Mouse (Mus musculus) kidney, embryonic 16.5 days (tissue): ENCODE measurements around the gene Bcl2l12. TPM values are rescaled to one million over a fixed set of nuclear protein-coding genes. Genes with fewer than 3 reads are reported as not detected.

ENCODE experiments used
- ATAC-seq: fragments of 200-750 bp; cut with Nextera tagmentation; 2 replicates; pipeline ENCODE4 v1.8.0; 2017; ENCODE audit warnings: moderate TSS enrichment; ENCODE audit not compliant: low FRiP score, low TSS enrichment
- H3K27ac ChIP-seq: fragments of 300-500 bp; sonication (generic); 2 replicates; pipeline ENCODE4 v1.5.1; 2014; ENCODE audit warnings: low read length
- H3K27me3 ChIP-seq: fragments of 300-500 bp; sonication (generic); 2 replicates; pipeline ENCODE4 v1.6.1; 2014; ENCODE audit warnings: low read length, control low read depth, mixed read lengths; ENCODE audit not compliant: insufficient read depth
- H3K36me3 ChIP-seq: fragments of 300-500 bp; sonication (generic); 2 replicates; pipeline ENCODE4 v1.6.1; 2014; ENCODE audit warnings: low read length, control low read depth, mixed read lengths; ENCODE audit not compliant: insufficient read depth
- H3K4me1 ChIP-seq: fragments of 300-500 bp; sonication (generic); 2 replicates; pipeline ENCODE4 v1.6.1; 2014; ENCODE audit warnings: low read length, control low read depth, mixed read lengths; ENCODE audit not compliant: insufficient read depth
- H3K4me2 ChIP-seq: fragments of 300-500 bp; sonication (generic); replicated peaks from 2 replicates; pipeline ENCODE4 v1.6.1; 2014; ENCODE audit warnings: low read depth, low read length
- H3K4me3 ChIP-seq: fragments of 300-500 bp; sonication (generic); 2 replicates; pipeline ENCODE4 v1.5.1; 2014; ENCODE audit warnings: mild to moderate bottlenecking, low read length
- H3K9ac ChIP-seq: fragments of 300-500 bp; sonication (generic); replicated peaks from 2 replicates; pipeline ENCODE4 v1.6.1; 2014; ENCODE audit warnings: low read length
- H3K9me3 ChIP-seq: fragments of 300-500 bp; sonication (generic); 2 replicates; pipeline ENCODE4 v1.6.1; 2016; ENCODE audit warnings: low read length, control low read depth
- WGBS: fragments of 180-500 bp; shearing (Covaris S2); extraction: QIAGEN DNeasy Blood & Tissue Kit; methylation state at CpG from one replicate; pipeline ENCODE4 v1.1.7; 2014; 5-methylcytosine and 5-hydroxymethylcytosine counted together
- microRNA-seq: library from miRNA; unstranded; fragments of <30 nt; microRNA quantifications from one replicate; pipeline ENCODE4, GENCODE M21; 2016
- polyA plus RNA-seq: library from polyadenylated mRNA; unstranded; fragments of >200 nt; fragmentation: Nextera tagmentation; extraction: Ambion mirVana; gene quantifications from 2 replicates; pipeline ENCODE4 v1.2.1, GENCODE M21; 2015

Gene Bcl2l12
- polyA plus RNA-seq, 1 experiment from 2014 or later, result 56.1 TPM

DNA sequence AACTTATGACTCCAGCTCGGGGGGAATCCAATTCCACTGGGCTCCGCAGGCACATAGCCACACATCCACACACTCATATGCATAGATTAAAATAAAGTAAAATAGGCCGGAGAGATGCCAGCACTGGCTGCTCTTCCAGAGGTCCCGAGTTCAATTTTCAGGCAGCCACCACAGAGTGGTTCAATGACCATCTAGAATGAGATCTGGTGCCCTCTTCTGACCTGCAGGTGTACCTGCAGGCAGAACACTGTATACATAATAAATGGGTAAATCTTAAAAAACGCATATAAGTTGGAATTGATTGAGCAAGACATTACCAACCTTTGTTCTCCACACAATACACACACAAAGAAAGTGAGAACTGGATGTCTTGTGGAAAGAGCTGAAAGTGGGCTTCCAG, 42.9 kb downstream of the Bcl2l12 start:
- Histone ChIP-seq H3K9me3 (no peaks in the 10 kb centered on the region), H3K4me3 (no peak overlapping the region), H3K36me3 (no peaks in the 10 kb centered on the region), H3K27ac (no peak overlapping the region), H3K4me2 (no peak overlapping the region), H3K4me1 (peaks cover 21% of the 10 kb centered on the region), H3K9ac (no peak overlapping the region), H3K27me3 (peaks cover 11% of the 10 kb centered on the region)
- no peak for ATAC-seq
- 49% methylated on average over 5 of the region's 5 CpGs for WGBS

DNA sequence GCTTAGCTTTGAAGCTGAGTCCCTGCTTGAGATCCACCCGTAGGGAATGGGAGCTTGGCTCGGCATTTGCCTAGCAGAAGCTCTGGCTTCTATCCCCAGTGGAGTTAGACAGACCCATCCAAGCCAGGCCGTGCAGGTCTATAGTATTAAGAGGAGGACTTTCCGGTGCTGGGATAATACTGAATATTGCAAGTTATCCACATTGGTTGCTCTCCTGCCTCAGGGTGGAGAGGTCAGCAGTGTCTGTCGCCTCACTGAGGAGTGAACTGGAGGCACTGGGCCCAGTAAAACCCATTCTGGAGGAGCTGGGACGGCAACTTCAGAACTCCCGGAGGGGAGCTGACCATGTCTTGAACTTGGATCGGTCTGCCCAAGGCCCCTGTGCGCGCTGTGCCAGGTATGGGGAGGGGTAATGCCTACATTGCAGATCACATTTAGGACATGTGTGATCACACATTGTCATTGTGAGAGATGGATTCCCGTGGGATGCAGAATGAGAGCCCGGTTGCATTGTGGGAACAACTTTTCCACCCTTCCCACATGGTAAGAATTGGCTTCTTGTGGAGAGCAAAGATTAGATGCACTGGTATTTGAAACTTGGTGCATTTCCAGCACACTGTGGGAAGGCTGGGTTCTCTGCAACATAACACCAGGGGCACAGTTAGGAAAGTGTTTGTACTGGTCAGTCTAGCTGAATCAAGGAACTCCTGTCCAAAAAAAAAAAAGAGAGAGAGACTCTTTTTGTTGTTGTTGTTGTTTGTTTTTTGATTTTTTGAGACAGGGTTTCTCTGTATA, 44.2 kb downstream of the Bcl2l12 start:
- Histone ChIP-seq H3K4me1 (peaks cover 21% of the 10 kb centered on the region), H3K27me3 (peaks cover 23% of the 10 kb centered on the region), H3K4me2 (no peak overlapping the region), H3K9me3 (no peaks in the 10 kb centered on the region), H3K36me3 (no peaks in the 10 kb centered on the region), H3K9ac (no peak overlapping the region), H3K27ac (no peak overlapping the region), H3K4me3 (no peak overlapping the region)
- ATAC-seq, result no peak
- WGBS, result 79% methylated on average over 12 of the region's 12 CpGs

DNA sequence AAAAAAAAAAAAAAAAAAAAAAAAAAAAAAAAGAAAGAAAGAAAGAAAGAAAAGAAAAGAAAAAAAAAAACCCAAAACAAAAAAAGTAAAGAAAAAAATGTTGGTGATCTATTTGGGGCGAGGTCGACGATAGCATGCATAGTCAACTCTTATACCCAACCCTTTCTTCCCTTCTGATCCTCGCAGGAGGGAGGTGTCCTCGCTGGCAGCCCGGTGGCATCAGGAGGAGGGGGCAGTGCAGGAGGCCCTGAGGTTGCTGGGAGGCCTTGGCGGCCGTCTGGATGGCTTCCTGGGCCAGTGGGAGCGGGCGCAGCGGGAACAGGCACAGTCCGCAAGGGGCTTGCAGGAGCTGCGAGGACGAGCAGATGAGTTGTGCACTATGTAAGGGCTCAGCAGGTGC, 45.0 kb downstream of the Bcl2l12 start:
- H3K9ac ChIP-seq, result no peak overlapping the region
- ATAC-seq, result no peak
- WGBS, result 62% methylated on average over 13 of the region's 14 CpGs
- no peak overlapping the region for H3K4me2 ChIP-seq
- H3K4me3 ChIP-seq, result no peak overlapping the region
- peaks cover 21% of the 10 kb centered on the region for H3K4me1 ChIP-seq
- no peaks in the 10 kb centered on the region for H3K9me3 ChIP-seq
- H3K36me3 ChIP-seq, result no peaks in the 10 kb centered on the region
- no peak overlapping the region for H3K27ac ChIP-seq
- peaks cover 25% of the 10 kb centered on the region for H3K27me3 ChIP-seq

DNA sequence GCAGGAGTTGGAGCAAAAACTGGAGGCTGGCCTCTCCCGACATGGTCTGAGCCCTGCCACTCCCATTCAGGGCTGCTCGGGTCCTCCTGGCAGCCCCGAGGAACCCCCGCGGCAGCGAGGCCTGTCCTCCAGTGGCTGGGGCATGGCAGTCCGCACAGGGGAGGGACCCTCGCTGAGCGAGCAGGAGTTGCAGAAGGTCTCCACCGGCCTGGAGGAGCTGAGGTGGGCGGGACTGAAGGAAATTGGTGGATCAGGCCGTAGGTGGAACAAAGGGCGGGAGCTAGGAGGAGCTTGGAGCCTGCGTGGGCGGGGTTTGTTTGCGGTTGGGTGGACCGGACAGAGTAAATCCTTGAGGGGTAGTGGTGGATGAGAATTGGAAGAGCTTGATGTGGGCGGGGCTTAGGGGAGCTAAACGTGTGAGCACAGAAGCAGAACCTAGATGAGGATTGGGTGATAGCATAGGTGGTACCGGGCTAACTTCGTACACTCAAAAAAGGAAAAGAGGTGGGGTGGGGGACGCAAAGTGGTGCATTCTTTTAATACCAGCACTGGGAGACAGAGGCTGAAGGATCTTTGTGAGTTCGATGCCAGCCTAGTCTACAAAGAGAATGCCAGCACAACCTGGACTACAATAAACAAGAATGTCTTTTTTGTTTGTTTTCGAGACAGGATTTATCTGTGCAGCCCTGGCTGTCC, 45.8 kb downstream of the Bcl2l12 start:
- Histone ChIP-seq H3K36me3 (no peaks in the 10 kb centered on the region), H3K27ac (peak overlapping the region; percentile 84), H3K9ac (peak overlapping the region; percentile 75), H3K9me3 (no peaks in the 10 kb centered on the region), H3K4me2 (peak overlapping the region; percentile 95), H3K4me1 (peaks cover 21% of the 10 kb centered on the region), H3K27me3 (peaks cover 27% of the 10 kb centered on the region), H3K4me3 (peak overlapping the region; percentile 65)
- ATAC-seq, result peak; percentile 93
- WGBS, result 7% methylated on average over 24 of the region's 24 CpGs

- H3K4me2 ChIP-seq, result peak overlapping the region; percentile 95
- H3K9me3 ChIP-seq, result no peaks in the 10 kb centered on the region
- H3K4me3 ChIP-seq, result peak overlapping the region; percentile 65
- ATAC-seq, result peak; percentile 91
- WGBS, result under 1% methylated on average over 10 of the region's 10 CpGs
- H3K9ac ChIP-seq, result peak overlapping the region; percentile 75
- peak overlapping the region; percentile 84 for H3K27ac ChIP-seq
- no peaks in the 10 kb centered on the region for H3K36me3 ChIP-seq
- peaks cover 29% of the 10 kb centered on the region for H3K27me3 ChIP-seq
- peaks cover 14% of the 10 kb centered on the region for H3K4me1 ChIP-seq
These were observed 46.6 kb downstream of the Bcl2l12 start for GRCm38 (mm10) chr7:44951960-44952359.

GRCm38 (mm10) chr7:44949922-44950321, 48.6 kb downstream of the Bcl2l12 start:
- no peak for ATAC-seq
- WGBS, result 69% methylated on average over 6 of the region's 6 CpGs
- no peaks in the 10 kb centered on the region for H3K36me3 ChIP-seq
- H3K27me3 ChIP-seq, result peaks cover 29% of the 10 kb centered on the region
- peaks cover 13% of the 10 kb centered on the region for H3K4me1 ChIP-seq
- no peak overlapping the region for H3K4me3 ChIP-seq
- H3K9me3 ChIP-seq, result no peaks in the 10 kb centered on the region
- no peak overlapping the region for H3K4me2 ChIP-seq
- H3K27ac ChIP-seq, result no peak overlapping the region
- H3K9ac ChIP-seq, result no peak overlapping the region

DNA sequence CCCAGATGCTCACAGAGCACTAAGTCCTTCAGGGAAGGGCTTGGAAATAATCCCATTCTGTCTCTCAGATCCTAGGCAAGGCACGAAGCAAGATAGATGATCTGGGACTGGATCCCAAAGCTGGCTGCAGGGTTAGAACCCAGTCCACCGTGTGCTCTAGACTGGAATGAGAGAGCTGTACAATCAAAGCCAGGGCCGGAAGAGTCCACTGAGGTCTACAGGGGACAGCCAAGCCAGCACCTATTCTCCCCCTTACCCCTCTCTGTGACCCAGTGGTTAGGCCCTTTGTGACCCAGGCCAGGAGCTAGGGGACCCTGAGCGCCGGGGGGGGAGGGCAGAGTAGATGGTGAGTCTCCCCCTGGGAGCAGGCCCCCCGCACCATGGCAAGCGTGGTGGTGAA, 55.6 kb downstream of the Bcl2l12 start, which contains the start of gene Tsks:
Tsks (plus strand) TSS at position 301 of the 400 bp plus-strand sequence.
- no peak for ATAC-seq
- Histone ChIP-seq H3K9ac (no peak within 1 kb of the TSS), H3K4me2 (no peak within 1 kb of the TSS), H3K27me3 (0 out of 2 replicates have a peak, but pooled peaks cover 2% of the 10 kb centered on the region), H3K4me1 (no peaks in the 10 kb centered on the region), H3K36me3 (no peaks in the 10 kb centered on the region), H3K4me3 (no peak within 1 kb of the TSS), H3K9me3 (no peaks in the 10 kb centered on the region), H3K27ac (no peak within 1 kb of the TSS)
- WGBS, result 69% methylated on average over 7 of the region's 7 CpGs

Small RNA genes lying within 50 kb of the gene (microRNA-seq; reads per million reads assigned to microRNA genes)
- gene Mir7054, result not detected

Other genes with a start within 250 kb of the Bcl2l12 start
- gene Zfp473, start 247.7 kb downstream of the Bcl2l12 start, polyA plus RNA-seq, result 2.1 and 2.6 TPM in 2 replicates
- 99.9 and 105 TPM in 2 replicates for gene Nup62, start 182.6 kb downstream of the Bcl2l12 start, polyA plus RNA-seq
- 1.1 and 1.5 TPM in 2 replicates for gene Il4i1, start 182.3 kb downstream of the Bcl2l12 start, polyA plus RNA-seq
- 3.5 and 4.3 TPM in 2 replicates for gene Atf5, start 182.1 kb downstream of the Bcl2l12 start, polyA plus RNA-seq
- gene Akt1s1, start 149.7 kb downstream of the Bcl2l12 start, polyA plus RNA-seq, result 117 and 126 TPM in 2 replicates
- 93.9 and 94.9 TPM in 2 replicates for gene Tbc1d17, start 149.6 kb downstream of the Bcl2l12 start, polyA plus RNA-seq
- 38.7 and 40.4 TPM in 2 replicates for gene Pnkp, start 141.6 kb downstream of the Bcl2l12 start, polyA plus RNA-seq
- 371 and 404 TPM in 2 replicates for gene Ptov1, start 128.9 kb downstream of the Bcl2l12 start, polyA plus RNA-seq
- gene Med25, start 106.0 kb downstream of the Bcl2l12 start, polyA plus RNA-seq, result 136 and 149 TPM in 2 replicates
- gene Fuz, start 102.6 kb downstream of the Bcl2l12 start, polyA plus RNA-seq, result 27.7 and 28.4 TPM in 2 replicates
- 72.9 and 75.3 TPM in 2 replicates for gene Ap2a1, start 69.2 kb downstream of the Bcl2l12 start, polyA plus RNA-seq
- 0.10 and 0.24 TPM in 2 replicates for gene Tsks, start 55.5 kb downstream of the Bcl2l12 start, polyA plus RNA-seq
- 22.4 and 23.8 TPM in 2 replicates for gene Cpt1c, start 23.9 kb downstream of the Bcl2l12 start, polyA plus RNA-seq
- 681 and 701 TPM in 2 replicates for gene Prmt1, start 12.1 kb downstream of the Bcl2l12 start, polyA plus RNA-seq
- 109 TPM in 2 replicates for gene Irf3, start 1.1 kb downstream of the Bcl2l12 start, polyA plus RNA-seq
- gene Scaf1, start 17.7 kb upstream of the Bcl2l12 start, polyA plus RNA-seq, result 30.6 and 36.4 TPM in 2 replicates
- gene Rras, start 19.2 kb upstream of the Bcl2l12 start, polyA plus RNA-seq, result 42.9 and 44.1 TPM in 2 replicates
- gene Prr12, start 54.2 kb upstream of the Bcl2l12 start, polyA plus RNA-seq, result 12.9 and 13.8 TPM in 2 replicates
- 85.2 and 86.3 TPM in 2 replicates for gene Nosip, start 63.7 kb upstream of the Bcl2l12 start, polyA plus RNA-seq
- gene Prrg2, start 64.0 kb upstream of the Bcl2l12 start, polyA plus RNA-seq, result 42.4 and 44.9 TPM in 2 replicates
- gene Rcn3, start 93.5 kb upstream of the Bcl2l12 start, polyA plus RNA-seq, result 352 and 369 TPM in 2 replicates
- gene Fcgrt, start 105.1 kb upstream of the Bcl2l12 start, polyA plus RNA-seq, result 93.7 and 114 TPM in 2 replicates
- gene Rps11, start 125.7 kb upstream of the Bcl2l12 start, polyA plus RNA-seq, result 1,363 and 1,408 TPM in 2 replicates
- gene Rpl13a, start 130.0 kb upstream of the Bcl2l12 start, polyA plus RNA-seq, result 1,083 and 1,117 TPM in 2 replicates
- gene Gm45713, start 137.5 kb upstream of the Bcl2l12 start, polyA plus RNA-seq, result 0.18 TPM in 1 of 2 replicates, not detected in the other
- 0.95 and 1.9 TPM in 2 replicates for gene Flt3l, start 137.7 kb upstream of the Bcl2l12 start, polyA plus RNA-seq
- gene Pih1d1, start 155.6 kb upstream of the Bcl2l12 start, polyA plus RNA-seq, result 109 and 112 TPM in 2 replicates
- gene Aldh16a1, start 155.9 kb upstream of the Bcl2l12 start, polyA plus RNA-seq, result 81.2 and 88.6 TPM in 2 replicates
- 0.19 and 0.42 TPM in 2 replicates for gene Slc17a7, start 165.2 kb upstream of the Bcl2l12 start, polyA plus RNA-seq
- not detected in 2 replicates for gene Gfy, start 180.9 kb upstream of the Bcl2l12 start, polyA plus RNA-seq
- not detected in 2 replicates for gene Pth2, start 182.3 kb upstream of the Bcl2l12 start, polyA plus RNA-seq
- 0.85 and 0.86 TPM in 2 replicates for gene Ccdc155, start 206.2 kb upstream of the Bcl2l12 start, polyA plus RNA-seq
- 0.78 TPM in 1 of 2 replicates, not detected in the other for gene Dkkl1, start 213.4 kb upstream of the Bcl2l12 start, polyA plus RNA-seq
- 195 and 203 TPM in 2 replicates for gene Tead2, start 217.0 kb upstream of the Bcl2l12 start, polyA plus RNA-seq
- gene Cd37, start 240.4 kb upstream of the Bcl2l12 start, polyA plus RNA-seq, result 1.0 and 1.1 TPM in 2 replicates
- 0.28 and 0.30 TPM in 2 replicates for gene Slc6a16, start 242.4 kb upstream of the Bcl2l12 start, polyA plus RNA-seq